Mouse (Mus musculus): ENCODE measurements at regions not wholly inside any gene's neighbourhood (a gene's known extent, or its start where the extent isn't known, plus 50 kb on each side); places are given as distances from the start of the nearest gene placed in this dataset.
"Not testable (repeated sequence)": the region's sequence is repeated elsewhere in the genome, so short reads cannot be mapped to it uniquely, and the experiment has no call there.

- DNase-seq = no peak
Measured at GRCm38 (mm10) chr5:77809844-77810243, 402.0 kb upstream of the Igfbp7 start.

- peak; percentile 64 for DNase-seq
Measured at GRCm38 (mm10) chr5:77807726-77808125, 399.9 kb upstream of the Igfbp7 start.

- no peak for DNase-seq
Measured at GRCm38 (mm10) chr5:77806334-77807157, 398.7 kb upstream of the Igfbp7 start.

- DNase-seq = no peak
Measured at GRCm38 (mm10) chr5:77805796-77806195, 398.0 kb upstream of the Igfbp7 start.

- no peak for DNase-seq
Measured at GRCm38 (mm10) chr5:77805303-77805702, 397.5 kb upstream of the Igfbp7 start.

GRCm38 (mm10) chr5:77804113-77804512 lies 396.3 kb upstream of the Igfbp7 start:
- no peak for DNase-seq

- DNase-seq = peak; percentile 37
Measured at GRCm38 (mm10) chr5:77803562-77803961, 395.7 kb upstream of the Igfbp7 start.

GRCm38 (mm10) chr5:77796960-77797359 lies 389.1 kb upstream of the Igfbp7 start:
- no peak for DNase-seq

- no peak for DNase-seq
Measured at GRCm38 (mm10) chr5:77795766-77796165, 387.9 kb upstream of the Igfbp7 start.

GRCm38 (mm10) chr5:77783953-77784352 lies 376.1 kb upstream of the Igfbp7 start:
- DNase-seq = no peak

- DNase-seq = no peak
Measured at GRCm38 (mm10) chr5:77762426-77763042, 354.7 kb upstream of the Igfbp7 start.

- DNase-seq = no peak
Measured at GRCm38 (mm10) chr5:77762013-77762412, 354.2 kb upstream of the Igfbp7 start.

- no peak for DNase-seq
Measured at GRCm38 (mm10) chr5:77748933-77749332, 341.1 kb upstream of the Igfbp7 start.

- DNase-seq = no peak
Measured at GRCm38 (mm10) chr5:77746604-77747003, 338.8 kb upstream of the Igfbp7 start.

- no peak for DNase-seq
Measured at GRCm38 (mm10) chr5:77743467-77743866, 335.6 kb upstream of the Igfbp7 start.

- DNase-seq = not testable (repeated sequence)
Measured at GRCm38 (mm10) chr5:77730286-77730685, 322.4 kb upstream of the Igfbp7 start.

- DNase-seq = no peak
Measured at GRCm38 (mm10) chr5:77681592-77681991, 273.8 kb upstream of the Igfbp7 start.

GRCm38 (mm10) chr5:77672073-77672924 lies 264.5 kb upstream of the Igfbp7 start:
- DNase-seq = no peak

GRCm38 (mm10) chr5:77663096-77663495 lies 255.3 kb upstream of the Igfbp7 start:
- DNase-seq = no peak

- no peak for DNase-seq
Measured at GRCm38 (mm10) chr5:77659016-77659415, 251.2 kb upstream of the Igfbp7 start.

GRCm38 (mm10) chr5:77644651-77645050 lies 236.8 kb upstream of the Igfbp7 start:
- DNase-seq = no peak

- no peak for DNase-seq
Measured at GRCm38 (mm10) chr5:77620402-77620801, 212.6 kb upstream of the Igfbp7 start.

GRCm38 (mm10) chr5:77610496-77610895 lies 202.7 kb upstream of the Igfbp7 start:
- no peak for DNase-seq
